In the genomic region with DNA sequence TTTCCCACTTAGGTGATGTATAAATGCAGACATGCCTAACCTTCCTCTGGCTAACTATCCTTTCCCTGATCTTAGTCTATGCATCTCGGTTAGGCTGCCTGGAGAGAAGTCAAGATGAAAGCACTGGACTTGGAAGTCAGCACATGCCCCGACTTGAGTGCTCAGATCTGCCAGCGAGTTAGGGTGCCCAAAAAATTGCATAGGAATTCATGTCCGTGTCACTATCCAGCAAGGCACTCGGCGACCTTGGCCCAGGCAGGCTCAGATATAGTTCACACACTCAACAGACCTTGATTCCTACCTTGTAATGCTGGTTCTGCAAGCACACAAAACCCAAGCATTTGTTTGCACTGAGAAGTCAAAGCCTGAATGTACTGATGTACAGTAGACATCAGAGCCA, we compare ENCODE assay signal across 17 mouse cellular contexts.
"Had no signal": no experiment of that assay in that cellular context is flagged by ENCODE, and none has a peak within 500 bp of the region (broad histone marks: within the 10 kb centered on the region; RNA-seq: fewer than 3 reads in every experiment).

No protein-coding gene starts in this region.

- H3K4me3 ChIP-seq: left cerebral cortex, adult 2 months; limb, embryonic 10.5 days; liver, embryonic 15.5 days; midbrain, embryonic 10.5 days; neural tube, embryonic 12.5 days had no signal

- H3K27ac ChIP-seq: left cerebral cortex, adult 2 months; limb, embryonic 10.5 days; liver, embryonic 15.5 days; midbrain, embryonic 10.5 days; neural tube, embryonic 12.5 days had no signal

- H3K27me3 ChIP-seq: liver, embryonic 15.5 days; neural tube, embryonic 12.5 days had no signal

- DNase-seq: kidney, adult 8-10 months; kidney, postnatal 25 days; lung, adult 2 months; lung, postnatal 4 days; midbrain, embryonic 14.5 days; retina, postnatal 1 day; right cerebral cortex, postnatal 4 days; spleen, adult 18-20 months; thymus, postnatal 36 days had no signal

- H3K4me2 ChIP-seq: liver, embryonic 11.5 days; liver, embryonic 15.5 days; neural tube, embryonic 12.5 days had no signal

- H3K9ac ChIP-seq: liver, embryonic 15.5 days; neural tube, embryonic 12.5 days had no signal

- ATAC-seq: intestine, postnatal 0 days; lung, postnatal 0 days had no signal

- H3K9me3 ChIP-seq: limb, embryonic 10.5 days; liver, embryonic 15.5 days; midbrain, embryonic 10.5 days; neural tube, embryonic 12.5 days had no signal

- H3K36me3 ChIP-seq: limb, embryonic 10.5 days; liver, embryonic 15.5 days; midbrain, embryonic 10.5 days; neural tube, embryonic 12.5 days had no signal
